Comparison of ENCODE assay signal across 10 mouse cellular contexts in genomic region chr7:112739174-112739573, GRCm38 (mm10).
"Had no signal": no experiment of that assay in that cellular context is flagged by ENCODE, and none has a peak within 500 bp of the region (broad histone marks: within the 10 kb centered on the region; RNA-seq: fewer than 3 reads in every experiment).

No protein-coding gene starts in this region.

- H3K27me3 ChIP-seq: limb, embryonic 12.5 days; lung, embryonic 15.5 days; midbrain, embryonic 13.5 days; stomach, embryonic 15.5 days had no signal

- H3K9me3 ChIP-seq: limb, embryonic 12.5 days; liver, embryonic 13.5 days; lung, embryonic 15.5 days; midbrain, embryonic 13.5 days; stomach, embryonic 15.5 days had no signal

- H3K36me3 ChIP-seq: limb, embryonic 12.5 days; liver, embryonic 13.5 days; lung, embryonic 15.5 days; midbrain, embryonic 13.5 days; stomach, embryonic 15.5 days had no signal

- H3K27ac ChIP-seq: limb, embryonic 12.5 days; liver, embryonic 13.5 days; lung, embryonic 15.5 days; midbrain, embryonic 13.5 days; stomach, embryonic 15.5 days had no signal

- H3K9ac ChIP-seq: limb, embryonic 12.5 days; liver, embryonic 13.5 days; liver, postnatal 0 days; lung, embryonic 15.5 days; midbrain, embryonic 13.5 days; stomach, embryonic 15.5 days had no signal

- ATAC-seq: liver, postnatal 0 days; midbrain, embryonic 13.5 days had no signal

- DNase-seq: kidney, postnatal 25 days; liver; liver, embryonic 13.5 days; liver, postnatal 0 days; right cerebral cortex, postnatal 14 days; thymus, postnatal 36 days had no signal

- H3K4me2 ChIP-seq: limb, embryonic 12.5 days; liver, embryonic 13.5 days; lung, embryonic 15.5 days; midbrain, embryonic 13.5 days; stomach, embryonic 15.5 days had no signal

- H3K4me3 ChIP-seq: limb, embryonic 12.5 days; liver, embryonic 13.5 days; lung, embryonic 15.5 days; midbrain, embryonic 13.5 days; stomach, embryonic 15.5 days had no signal
